Mouse (Mus musculus): ENCODE data around the gene Dusp12.

DNA sequence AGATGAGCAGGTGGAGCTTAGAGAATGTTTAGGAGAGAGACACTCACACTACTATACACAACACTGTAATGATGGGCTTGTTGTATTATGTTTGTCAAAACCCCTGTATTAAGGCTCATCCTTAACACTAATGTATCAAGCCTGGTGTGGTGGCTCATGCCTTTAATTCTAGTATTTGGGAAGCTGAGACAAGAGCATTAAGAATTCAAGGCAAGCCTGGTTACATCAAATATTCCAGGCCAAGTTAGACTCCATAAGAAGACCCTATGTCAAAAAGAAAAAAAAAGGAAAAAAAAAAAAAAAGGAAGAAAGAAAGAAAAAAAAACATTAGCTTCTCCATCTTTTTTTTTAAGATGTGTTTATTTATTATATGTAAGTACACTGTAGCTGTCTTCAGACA is 21.1 kb downstream of the Dusp12 start:
- no peak for TF ChIP-seq CTCF (IDR thresholded peaks at IDR 0.05; ENCODE audit: borderline replicate concordance, control insufficient read depth, extremely low read depth, insufficient read depth, low read length, poor library complexity)
- TF ChIP-seq POLR2A (IDR thresholded peaks at IDR 0.05; ENCODE audit: control insufficient read depth, extremely low read depth, insufficient read depth, low read length, poor library complexity) = no peak
